Mouse (Mus musculus): ENCODE measurements at regions not wholly inside any gene's neighbourhood (a gene's known extent, or its start where the extent isn't known, plus 50 kb on each side); places are given as distances from the start of the nearest gene placed in this dataset.
"Not testable (repeated sequence)": the region's sequence is repeated elsewhere in the genome, so short reads cannot be mapped to it uniquely, and the experiment has no call there.

DNA sequence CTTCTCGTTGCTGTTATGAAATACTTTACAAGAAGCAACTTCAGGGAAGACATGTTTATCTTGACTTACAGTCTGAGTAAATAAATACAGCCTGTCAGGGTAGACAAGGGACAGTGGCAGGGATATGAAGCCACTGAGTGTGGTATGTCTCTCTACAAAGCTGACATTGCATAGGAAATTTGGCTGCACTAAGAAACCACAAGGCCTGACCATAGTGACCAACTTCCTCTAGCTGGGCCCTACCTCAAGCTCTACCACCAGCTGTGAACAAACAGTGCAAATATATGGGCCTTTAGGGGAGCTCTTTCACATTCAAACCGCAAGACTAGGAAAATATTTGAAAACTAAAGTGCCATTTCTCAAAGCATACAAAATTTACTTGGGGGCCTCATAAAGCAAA lies 475.4 kb downstream of the Gja1 start:
- intact Hi-C loops (cut with DNase I): no loop called here
- no peak for DNase-seq

DNA sequence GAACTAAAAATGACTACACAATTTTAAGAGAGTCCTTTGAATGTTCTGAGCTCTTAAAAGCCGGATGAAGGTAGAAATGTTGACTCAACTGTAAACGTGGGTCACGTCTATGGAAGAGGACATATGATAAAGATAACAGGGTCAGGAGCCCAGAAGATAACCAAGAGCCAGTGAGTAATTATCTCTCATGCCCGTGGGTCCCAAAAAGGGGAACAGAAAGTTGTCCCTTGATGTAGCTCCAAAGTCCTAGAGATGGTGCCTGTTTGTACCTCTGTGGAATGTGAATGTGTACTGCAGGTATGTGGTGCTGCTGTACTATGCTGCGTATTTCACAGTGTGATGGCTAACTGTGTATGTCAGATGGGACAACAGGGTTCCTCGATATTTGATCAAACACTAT lies 479.1 kb downstream of the Gja1 start:
- intact Hi-C loops (cut with DNase I): no loop called here
- no peak for DNase-seq

DNA sequence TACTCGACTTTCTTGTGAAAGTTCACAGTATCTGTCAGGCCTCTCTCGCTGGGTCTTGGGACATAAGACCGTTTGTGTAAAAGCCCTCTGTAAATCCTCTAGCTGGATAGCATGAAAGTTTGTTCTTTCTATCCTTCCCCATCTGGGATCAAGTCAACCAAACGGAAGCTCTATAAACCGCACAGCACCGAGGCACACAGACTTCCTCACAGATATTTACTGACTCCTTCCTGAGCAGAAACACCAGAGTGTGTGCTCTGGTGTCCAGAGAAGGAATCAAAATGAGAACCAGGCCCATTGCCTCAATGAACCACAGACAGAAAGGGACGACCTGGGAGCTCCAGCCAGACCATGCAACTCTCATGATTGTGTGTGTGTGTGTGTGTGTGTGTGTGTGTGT lies 502.6 kb downstream of the Gja1 start:
- intact Hi-C loops (cut with DNase I): no loop called here
- no peak for DNase-seq

DNA sequence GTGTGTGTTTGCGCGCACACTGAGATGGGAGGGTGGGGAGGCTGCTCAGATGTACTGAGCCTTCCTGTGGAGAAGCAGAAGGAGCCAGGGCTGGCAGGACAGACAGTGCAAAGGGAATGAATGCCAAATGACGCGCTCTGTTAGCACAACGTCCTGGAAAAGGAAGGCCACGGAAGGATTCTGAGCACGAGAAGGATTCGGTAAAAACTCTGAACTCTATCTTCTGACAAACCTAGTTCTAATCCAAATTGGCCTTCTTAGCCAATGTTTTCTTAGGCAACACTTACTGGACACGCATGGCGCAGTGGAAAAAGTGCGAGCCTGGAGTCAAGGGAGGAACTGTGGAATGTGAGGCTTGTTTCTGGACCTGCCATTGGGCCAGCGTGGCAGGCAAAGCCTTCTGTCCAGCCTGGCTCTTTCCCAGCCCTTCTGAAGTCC lies 503.0 kb downstream of the Gja1 start:
- intact Hi-C loops (cut with DNase I): no loop called here
- peak; percentile 22 to 45 for DNase-seq

DNA sequence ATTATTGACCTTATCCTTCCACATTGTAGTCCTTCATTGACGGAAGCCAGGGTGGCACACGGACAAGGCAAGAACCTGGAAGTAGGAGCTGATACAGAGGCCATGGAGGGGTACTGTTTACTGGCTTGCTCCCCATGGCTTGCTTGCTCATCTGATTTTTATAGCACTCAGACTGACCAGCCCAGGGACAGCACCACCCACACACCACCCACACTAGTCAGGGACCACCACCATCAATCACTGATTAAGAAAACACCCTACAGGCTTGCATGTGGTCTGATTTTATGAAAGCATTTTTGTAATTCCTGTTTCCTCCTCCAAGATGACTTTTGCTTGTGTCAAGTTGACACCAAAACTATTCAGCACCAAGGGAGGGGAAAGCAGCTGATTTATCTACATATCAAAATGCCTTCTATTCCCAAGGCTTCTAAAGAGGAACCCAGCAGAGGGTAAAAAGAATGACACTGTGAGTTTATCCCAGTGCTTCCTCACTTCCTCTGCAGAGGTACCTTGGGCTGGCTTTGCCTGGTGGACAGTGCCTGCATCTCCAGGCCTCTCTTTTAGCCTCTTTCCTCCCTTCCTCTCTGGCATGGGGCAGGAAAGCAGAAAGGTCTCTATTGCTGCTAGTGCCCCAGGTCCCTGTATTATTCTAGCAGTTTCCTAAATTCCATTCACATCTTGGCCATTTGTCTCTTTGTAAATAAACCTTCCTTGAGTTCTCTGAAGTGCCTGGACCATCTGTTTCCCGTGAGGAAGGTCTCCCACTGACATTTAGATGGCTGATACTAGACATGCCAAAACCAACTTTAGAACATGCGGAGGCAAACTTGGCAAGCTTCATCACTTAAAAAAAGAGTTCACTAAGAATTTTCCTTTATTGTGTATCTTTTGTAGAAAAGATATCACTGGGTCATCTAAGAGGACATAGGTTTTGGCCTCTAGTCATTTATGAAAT lies 507.6 kb downstream of the Gja1 start:
- intact Hi-C loops (cut with DNase I): no loop called here
- DNase-seq: no peak

DNA sequence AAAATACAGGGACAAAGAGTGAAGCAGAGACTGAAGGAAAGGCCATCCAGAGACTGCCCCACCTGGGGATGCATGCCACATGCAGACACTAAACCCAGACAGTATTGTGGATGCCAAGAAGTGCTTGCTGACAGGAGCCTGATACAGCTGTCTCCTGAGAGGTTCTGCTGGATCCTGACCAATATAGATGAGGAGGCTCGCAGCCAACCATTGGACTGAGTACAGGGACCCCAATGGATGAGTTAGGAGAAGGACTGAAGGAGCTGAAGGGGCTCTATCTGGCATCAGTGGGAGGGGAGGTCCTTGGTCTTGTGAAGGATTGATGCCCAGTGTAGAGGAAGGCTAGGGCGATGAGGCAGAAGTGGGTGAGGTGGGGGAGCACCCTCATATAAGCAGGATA lies 514.4 kb downstream of the Gja1 start:
- intact Hi-C loops (cut with DNase I); DNase-seq: not testable (repeated sequence)

DNA sequence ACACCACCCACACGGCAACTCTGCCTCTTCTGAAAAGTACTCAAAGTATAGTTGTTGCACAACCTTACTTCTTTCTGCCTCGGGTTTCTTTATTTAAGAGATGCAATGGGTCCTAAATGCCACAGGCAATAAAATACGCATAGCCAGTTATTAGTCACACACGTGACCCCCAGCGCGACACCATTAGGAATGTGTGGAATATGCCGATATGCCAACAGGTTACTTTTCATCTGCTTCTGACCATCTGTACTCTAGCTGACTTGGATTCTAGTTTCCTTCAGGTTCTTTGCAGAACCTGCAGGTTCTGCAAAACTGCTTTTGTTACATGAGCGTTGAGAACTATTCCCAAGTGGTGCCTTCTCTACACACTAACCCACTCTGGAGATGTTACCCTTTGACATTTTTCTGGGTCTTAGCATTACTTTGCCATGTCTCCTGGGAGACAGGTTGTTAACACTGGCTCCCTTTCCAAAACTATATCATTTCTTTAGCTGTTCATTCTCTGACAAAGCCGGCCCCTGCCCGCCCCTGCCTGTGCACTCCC lies 515.6 kb downstream of the Gja1 start:
- intact Hi-C loops (cut with DNase I): no loop called here
- no peak for DNase-seq

DNA sequence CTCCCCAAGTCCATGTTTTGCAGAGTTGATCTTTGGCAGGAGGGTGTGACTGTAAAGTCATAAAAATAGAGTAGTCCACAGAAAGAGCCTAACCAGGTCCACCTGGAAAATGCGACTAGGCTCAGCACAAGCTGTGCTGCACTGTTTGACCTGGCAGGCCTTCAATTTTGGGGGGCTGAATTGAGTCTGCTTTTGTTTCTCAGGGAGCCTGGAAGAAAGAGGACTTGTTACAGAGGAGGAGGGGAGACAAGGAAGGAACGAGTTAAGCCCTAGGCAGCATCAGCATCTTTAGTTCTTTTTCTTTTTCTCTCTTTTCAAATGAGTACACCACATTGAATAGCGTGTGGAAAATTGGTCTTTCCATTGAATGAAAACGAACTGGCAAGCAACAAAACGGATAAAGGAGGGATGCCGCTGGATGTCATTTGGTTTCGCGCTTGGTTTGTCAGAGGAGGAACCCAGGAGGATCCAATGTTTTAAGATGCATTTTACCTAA lies 516.1 kb downstream of the Gja1 start:
- intact Hi-C loops (cut with DNase I): no loop called here
- no peak for DNase-seq

DNA sequence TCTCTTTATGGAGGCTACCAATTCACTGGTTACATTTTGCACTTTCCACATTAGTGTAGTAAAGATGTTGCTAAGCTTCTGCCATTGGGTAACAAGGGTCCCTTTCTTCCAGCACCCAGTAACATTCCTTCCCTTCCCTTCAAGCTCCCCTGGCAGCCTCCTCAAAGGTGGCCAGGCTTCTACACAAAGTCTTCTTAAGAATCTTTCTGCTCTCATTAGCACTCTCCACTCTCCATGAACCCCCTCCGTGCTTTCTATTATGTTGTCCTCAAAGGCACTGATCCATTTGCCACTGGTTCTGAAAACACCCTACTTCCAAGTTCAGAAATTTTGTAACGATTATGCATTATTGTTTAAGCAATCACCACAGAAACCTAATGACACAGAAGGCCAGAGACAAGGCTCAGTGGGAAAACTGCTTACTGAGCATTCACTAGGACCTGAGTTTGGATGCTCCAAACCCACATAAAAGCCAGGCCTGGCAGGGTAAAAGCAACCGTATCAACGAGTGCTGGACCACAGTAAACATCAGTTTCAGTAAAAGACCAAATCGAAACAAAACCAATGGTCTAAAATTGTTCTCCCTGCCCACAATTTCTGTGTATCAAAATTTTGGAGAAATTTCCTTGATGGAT lies 522.6 kb downstream of the Gja1 start:
- intact Hi-C loops (cut with DNase I): no loop called here
- no peak for DNase-seq

DNA sequence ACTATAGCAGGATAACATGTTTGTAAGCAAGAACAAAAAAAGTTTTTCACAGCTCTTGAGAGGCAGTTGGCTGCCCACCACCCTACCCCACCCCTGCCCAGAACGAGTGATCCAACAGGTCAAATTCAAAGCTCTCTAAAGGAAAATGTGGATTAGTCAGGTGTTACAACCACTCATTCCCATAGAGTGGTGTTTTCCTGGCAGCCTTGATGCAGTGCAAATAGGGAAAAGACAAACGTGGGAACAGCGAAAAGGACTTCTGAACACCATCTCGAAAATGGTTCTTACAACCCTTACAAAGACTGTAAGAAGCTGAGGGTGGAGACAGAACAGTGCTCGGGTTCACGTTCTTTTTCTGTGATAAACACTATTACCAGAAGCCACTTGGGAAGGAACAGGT lies 523.8 kb downstream of the Gja1 start:
- DNase-seq: no peak
- intact Hi-C loops (cut with DNase I): no loop called here

DNA sequence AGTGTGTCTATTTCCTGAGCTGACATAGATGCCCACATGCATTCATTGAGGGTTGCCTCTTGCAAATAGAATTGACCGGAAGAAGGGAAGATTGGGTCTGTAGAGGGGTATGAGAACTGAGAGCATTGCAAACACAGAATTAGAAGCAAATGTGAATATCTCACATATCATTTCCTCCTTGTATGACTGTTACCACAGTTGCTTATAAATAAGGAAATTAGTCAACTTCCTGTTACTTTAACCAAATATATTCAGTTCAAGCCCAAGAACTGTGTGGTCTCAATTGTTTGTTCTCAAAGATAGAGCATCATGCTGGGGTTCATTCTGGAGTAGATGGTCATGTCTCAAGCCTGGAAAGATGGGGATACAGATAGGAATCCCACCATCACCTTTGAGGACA lies 535.6 kb downstream of the Gja1 start:
- intact Hi-C loops (cut with DNase I): no loop called here
- DNase-seq: no peak

DNA sequence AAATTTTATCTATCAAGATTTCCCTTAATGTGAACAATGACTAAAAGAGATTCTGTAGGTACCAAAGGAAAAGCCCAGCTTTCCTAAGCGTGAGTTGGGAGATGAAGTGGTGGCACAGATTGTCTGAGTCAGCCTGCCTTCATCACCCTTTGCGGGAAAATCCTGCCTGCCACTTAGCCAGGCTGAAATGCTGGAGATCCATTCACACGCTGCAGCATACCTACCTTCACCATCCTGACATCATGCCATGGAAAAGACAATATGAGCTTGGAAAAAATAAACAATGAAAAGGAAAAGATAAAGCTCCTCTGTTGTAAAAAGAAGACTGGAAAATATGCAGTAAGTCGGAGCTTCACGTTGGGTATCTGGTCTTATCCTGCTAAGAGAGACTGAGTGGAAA lies 537.0 kb downstream of the Gja1 start:
- no peak for DNase-seq
- intact Hi-C loops (cut with DNase I): no loop called here

DNA sequence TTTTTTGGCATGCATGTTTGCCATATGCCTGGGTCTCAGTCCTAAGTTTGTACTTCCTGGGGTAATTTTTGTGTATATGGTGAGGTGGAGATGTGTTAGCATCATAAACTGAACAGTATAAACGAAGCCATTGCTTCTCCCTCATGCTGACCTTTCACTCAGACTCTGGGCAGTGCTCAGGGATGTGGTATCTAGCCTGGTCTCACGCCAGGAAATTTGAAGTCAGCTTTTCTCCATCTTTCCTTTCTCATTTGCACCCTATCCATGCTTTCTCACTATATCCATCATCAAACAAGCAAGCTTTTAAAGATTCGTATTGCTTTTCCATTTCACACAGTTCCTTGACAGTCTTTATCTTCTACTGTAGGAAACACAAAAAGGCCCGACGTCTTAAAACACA lies 541.3 kb downstream of the Gja1 start:
- intact Hi-C loops (cut with DNase I): no loop called here
- DNase-seq: no peak

DNA sequence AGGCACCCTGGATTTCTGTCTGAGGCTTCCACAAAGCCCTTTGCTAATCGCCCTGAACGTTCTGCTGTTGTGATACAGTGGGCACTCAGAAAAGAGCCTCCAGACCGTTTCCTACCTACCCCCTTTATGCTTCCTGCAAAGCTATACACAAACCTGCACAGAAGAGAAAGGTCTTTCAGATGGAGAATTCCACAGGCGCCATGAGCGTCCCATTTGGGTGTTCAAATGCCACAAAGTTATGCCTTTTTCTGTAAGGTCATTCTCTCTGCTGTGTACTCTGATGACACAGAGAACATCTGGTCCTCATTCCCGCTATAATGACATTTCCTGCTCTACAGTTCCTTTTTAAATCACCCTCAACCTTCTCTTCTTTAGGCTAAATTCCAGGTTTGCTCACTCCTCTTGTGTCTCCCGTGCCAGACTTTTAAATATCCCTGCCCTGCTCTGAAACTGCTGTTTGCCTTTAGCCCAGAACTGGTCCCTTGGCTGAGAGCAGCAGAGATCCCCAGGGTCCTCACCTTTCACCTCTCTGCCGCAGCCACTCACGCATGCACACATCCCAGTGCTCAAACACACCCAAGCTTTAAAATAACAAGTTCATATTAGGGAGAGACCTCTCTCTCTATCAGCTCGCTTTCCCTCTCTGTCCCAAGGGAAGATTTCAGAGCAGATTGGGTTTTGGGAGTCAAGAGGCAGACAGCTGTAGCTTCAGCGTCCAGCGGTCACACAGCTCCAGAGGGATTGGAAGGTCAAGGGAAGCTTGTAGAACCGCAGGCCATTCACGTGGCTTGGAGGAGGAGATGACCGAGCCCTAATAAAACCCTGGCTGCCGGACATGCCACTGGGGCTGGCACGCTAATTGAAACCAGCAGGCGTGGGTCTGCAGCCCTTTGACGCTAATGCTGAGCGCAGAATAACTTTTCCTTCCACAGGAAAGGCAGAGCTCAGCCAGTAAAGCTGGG lies 543.9 kb downstream of the Gja1 start:
- intact Hi-C loops (cut with DNase I): no loop called here
- peak; percentile 38 to 41 for DNase-seq

DNA sequence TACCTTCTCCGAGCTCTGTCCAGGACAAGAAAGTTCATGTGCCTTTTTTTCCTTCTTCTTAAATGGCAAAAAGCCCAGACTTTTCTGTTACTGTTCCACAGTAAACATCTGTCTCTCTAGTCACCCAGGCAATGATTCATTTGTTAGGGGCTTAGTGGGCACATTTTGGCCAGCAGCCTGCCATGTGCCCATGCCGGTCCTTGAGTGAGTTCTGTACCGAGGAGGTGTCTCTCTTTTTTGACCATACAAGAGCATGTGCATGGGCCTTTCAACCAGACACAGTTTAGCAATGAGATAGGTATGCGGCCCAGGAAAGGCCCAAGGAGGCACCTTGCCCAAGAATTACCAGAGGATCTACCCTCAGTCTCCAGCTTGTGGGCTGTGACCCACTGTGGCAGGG lies 551.0 kb upstream of the Hsf2 start:
- DNase-seq: no peak
- intact Hi-C loops (cut with DNase I): no loop called here

DNA sequence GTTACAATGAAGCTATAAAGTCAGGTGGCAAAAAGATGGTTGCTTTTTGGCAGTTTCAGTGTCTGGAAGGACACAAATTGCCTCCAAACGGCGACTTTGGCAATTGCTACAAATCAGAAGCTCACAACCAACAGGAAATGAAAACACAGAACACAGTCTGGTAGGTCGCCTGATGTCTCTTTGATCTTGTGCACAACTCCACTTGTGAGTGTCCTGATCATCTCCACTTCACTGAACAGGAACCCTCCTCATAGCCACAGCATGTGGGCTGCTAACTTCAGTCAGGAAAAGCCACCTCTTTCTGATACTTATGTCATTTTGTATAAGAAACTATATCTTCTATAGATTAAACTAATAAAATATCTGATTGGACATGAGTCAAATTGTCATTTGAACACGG lies 544.2 kb upstream of the Hsf2 start:
- no peak for DNase-seq

DNA sequence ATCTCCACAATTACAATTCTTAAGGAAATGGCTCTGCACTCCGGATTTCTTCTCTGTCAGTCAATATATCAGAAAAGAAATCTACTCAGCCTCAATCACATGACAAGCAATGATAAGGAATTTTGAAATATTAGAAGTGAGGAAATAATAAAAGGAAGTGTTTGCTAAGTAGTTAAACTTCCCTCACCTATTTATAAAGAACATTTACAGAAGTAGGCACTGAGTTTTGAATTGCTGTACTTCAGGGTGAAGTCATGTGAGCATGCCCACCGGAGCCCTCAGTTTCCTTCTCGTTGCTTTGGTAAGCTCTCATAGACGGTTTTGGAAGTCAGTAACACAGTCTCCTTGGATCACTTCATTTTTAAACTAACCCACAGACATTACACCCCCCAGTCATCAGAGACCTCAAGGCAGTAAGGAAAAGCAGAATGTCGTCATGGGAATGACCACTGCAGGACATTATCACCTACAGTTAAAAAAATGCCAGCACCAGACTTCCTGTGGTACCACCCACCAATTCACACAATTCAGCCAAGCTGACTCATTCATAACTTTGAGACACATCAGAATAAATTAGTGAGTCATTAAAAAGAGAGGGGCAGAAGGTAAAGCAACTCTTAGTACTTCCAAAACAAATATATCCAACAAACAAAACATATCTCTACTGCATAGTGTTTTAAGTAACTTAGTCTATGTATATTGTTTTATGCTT lies 541.6 kb upstream of the Hsf2 start:
- no peak for DNase-seq
- intact Hi-C loops (cut with DNase I): no loop called here

More for the DNA sequence above, 544.2 kb upstream of the Hsf2 start:
- intact Hi-C loops (cut with DNase I): no loop called here

DNA sequence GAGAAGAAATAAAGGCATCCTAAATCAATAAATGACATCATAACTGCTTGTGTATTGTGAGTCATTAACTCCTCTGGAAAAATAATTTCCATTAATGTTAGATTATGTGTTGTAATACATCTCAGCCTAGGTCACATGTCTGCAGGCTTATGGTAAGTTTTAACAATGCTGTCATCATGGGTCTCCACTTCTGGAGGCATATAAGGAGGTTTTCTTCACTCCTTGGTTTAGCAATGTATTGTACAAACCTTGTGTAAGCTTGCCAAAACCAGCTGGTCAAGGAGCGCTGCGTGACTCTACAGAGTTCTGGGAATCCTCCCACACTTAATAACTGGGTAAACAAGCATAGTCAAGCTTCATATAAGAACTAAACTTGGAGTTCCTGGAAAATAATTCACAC lies 529.5 kb upstream of the Hsf2 start:
- intact Hi-C loops (cut with DNase I): no loop called here
- no peak for DNase-seq

DNA sequence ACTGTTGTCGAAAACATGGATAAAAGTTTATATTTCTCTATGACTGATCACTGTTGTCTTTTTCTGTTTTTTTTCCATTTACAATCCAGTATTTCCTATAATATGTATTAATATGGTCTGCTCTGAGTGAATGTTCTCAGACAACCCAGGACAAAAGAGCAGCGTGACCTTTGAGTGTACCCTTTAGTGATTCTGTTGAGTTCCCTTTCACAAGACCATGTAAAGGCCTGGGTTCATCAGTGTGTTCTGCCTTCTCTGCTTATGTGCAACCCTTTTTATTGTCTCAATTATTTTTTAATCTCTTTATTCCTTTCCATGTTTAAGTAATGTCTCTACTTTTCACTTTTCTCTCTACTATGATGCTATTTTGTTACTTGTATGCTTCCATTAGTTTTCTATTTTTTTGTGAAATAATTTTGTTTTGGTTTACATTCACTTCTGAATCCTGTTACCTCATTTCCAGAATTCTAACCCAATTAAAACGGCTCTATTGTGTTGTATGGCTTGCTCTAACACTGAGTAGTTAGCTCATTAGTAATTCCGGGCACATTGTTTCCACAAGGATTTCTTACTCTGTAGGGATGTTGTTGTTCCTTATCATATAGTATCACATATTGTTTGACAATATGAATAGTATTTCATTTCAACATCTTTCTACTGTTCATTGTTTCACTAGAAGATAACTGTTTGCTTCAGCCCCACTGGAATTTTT lies 523.9 kb upstream of the Hsf2 start:
- intact Hi-C loops (cut with DNase I): no loop called here
- no peak for DNase-seq
